Mouse (Mus musculus) embryonic facial prominence, embryonic 13.5 days (tissue): Measurements from ENCODE around the gene Smyd3. TPM values are rescaled to one million over a fixed set of nuclear protein-coding genes. Genes with fewer than 3 reads are reported as not detected.

Experiments
- ATAC-seq: fragments of 200-750 bp; cut with Nextera tagmentation; 2 replicates; pipeline ENCODE4 v1.8.0; 2017; ENCODE audit warnings: low read depth; ENCODE audit not compliant: insufficient number of reproducible peaks, insufficient read depth, low FRiP score, low TSS enrichment
- H3K27ac ChIP-seq: fragments of 300-500 bp; sonication (generic); 2 replicates; pipeline ENCODE4 v1.5.1; 2015; ENCODE audit warnings: moderate library complexity, mild to moderate bottlenecking, inconsistent platforms
- H3K27me3 ChIP-seq: fragments of 300-500 bp; sonication (generic); 2 replicates; pipeline ENCODE4 v1.6.1; 2015; ENCODE audit warnings: mild to moderate bottlenecking, inconsistent platforms
- H3K36me3 ChIP-seq: fragments of 300-500 bp; sonication (generic); 2 replicates; pipeline ENCODE4 v1.6.1; 2015; ENCODE audit warnings: mild to moderate bottlenecking, inconsistent platforms
- H3K4me1 ChIP-seq: fragments of 300-500 bp; sonication (generic); 2 replicates; pipeline ENCODE4 v1.6.1; 2015; ENCODE audit warnings: inconsistent platforms
- H3K4me2 ChIP-seq: fragments of 300-500 bp; sonication (generic); 2 replicates; pipeline ENCODE4 v1.6.1; 2015; ENCODE audit warnings: moderate library complexity, mild to moderate bottlenecking, inconsistent platforms
- H3K4me3 ChIP-seq: fragments of 300-500 bp; sonication (generic); 2 replicates; pipeline ENCODE4 v1.5.1; 2015; ENCODE audit warnings: mild to moderate bottlenecking, inconsistent platforms
- H3K9ac ChIP-seq: fragments of 300-500 bp; sonication (generic); 2 replicates; pipeline ENCODE4 v1.6.1; 2015; ENCODE audit warnings: mild to moderate bottlenecking, inconsistent platforms
- H3K9me3 ChIP-seq: fragments of 300-500 bp; sonication (generic); 2 replicates; pipeline ENCODE4 v1.6.1; 2016; ENCODE audit warnings: inconsistent platforms
- WGBS: fragments of 180-500 bp; shearing (Covaris S2); methylation state at CpG from one replicate; pipeline ENCODE4 v1.1.7; 2015; ENCODE audit warnings: mixed read lengths; 5-methylcytosine and 5-hydroxymethylcytosine counted together
- polyA plus RNA-seq: library from polyadenylated mRNA; unstranded; fragments of >200 nt; fragmentation: Nextera tagmentation; extraction: Ambion mirVana; gene quantifications from 2 replicates; pipeline ENCODE4 v1.2.1, GENCODE M21; 2015

Gene Smyd3
- polyA plus RNA-seq, 1 experiment from 2014 or later, result 30.1 TPM

DNA sequence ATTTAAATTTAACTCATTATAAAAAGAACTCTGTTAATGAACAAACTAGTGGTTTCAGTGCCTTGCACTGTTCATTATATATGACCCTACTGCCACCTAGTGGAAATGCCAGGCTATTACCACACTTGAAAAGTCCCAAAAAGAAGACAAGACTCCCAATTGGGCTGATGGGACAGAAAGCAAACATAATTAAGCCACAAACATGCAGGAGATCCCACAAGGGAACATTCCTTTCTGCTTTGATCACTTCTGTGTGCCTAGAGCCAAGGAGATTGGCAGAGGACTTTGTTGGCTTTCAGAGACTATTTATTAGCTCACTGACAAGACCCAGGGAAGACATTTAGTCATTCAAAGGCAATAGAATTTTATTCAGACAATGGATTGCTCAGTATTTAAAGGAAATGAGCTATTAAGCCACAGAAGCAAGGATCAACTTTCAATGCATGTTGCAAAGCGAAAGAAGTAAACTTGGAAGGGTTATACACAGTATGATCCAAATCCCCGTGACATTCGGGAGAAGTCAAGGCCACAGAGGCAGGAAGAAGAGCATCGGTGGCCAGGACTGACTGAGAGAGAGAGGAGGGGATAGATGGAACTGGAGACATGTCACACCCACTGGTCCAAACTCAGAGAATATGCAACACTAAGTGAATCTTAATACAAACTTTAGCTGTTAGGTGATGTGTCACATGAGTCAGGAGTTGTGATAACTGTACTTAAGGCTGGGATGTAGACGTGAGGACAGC is 40.5 kb downstream of the Smyd3 start:
- no peak for ATAC-seq
- Histone ChIP-seq H3K36me3 (peaks cover 9% of the 10 kb centered on the region), H3K9ac (no peak overlapping the region), H3K4me2 (no peak overlapping the region), H3K27me3 (no peaks in the 10 kb centered on the region), H3K4me3 (no peak overlapping the region), H3K4me1 (peaks cover 29% of the 10 kb centered on the region), H3K9me3 (peaks cover 9% of the 10 kb centered on the region), H3K27ac (peak overlapping the region; percentile 33; the same call in 1 of the 2 replicates)
- WGBS, result 53% methylated on average over 5 of the region's 5 CpGs

GRCm38 (mm10) chr1:179476461-179477156 is 41.2 kb downstream of the Smyd3 start:
- ATAC-seq, result no peak
- Histone ChIP-seq H3K36me3 (peaks cover 14% of the 10 kb centered on the region), H3K27ac (peak overlapping the region; percentile 22; the same call in 1 of the 2 replicates), H3K9ac (no peak overlapping the region), H3K4me3 (no peak overlapping the region), H3K27me3 (no peaks in the 10 kb centered on the region), H3K4me1 (peaks cover 29% of the 10 kb centered on the region), H3K4me2 (no peak overlapping the region), H3K9me3 (peaks cover 14% of the 10 kb centered on the region)
- WGBS, result 58% methylated on average over 6 of the region's 6 CpGs

- 61% methylated on average over 8 of the region's 8 CpGs for WGBS
- H3K4me1 ChIP-seq, result peaks cover 26% of the 10 kb centered on the region
Observed at GRCm38 (mm10) chr1:179474776-179475175, 43.1 kb downstream of the Smyd3 start.

DNA sequence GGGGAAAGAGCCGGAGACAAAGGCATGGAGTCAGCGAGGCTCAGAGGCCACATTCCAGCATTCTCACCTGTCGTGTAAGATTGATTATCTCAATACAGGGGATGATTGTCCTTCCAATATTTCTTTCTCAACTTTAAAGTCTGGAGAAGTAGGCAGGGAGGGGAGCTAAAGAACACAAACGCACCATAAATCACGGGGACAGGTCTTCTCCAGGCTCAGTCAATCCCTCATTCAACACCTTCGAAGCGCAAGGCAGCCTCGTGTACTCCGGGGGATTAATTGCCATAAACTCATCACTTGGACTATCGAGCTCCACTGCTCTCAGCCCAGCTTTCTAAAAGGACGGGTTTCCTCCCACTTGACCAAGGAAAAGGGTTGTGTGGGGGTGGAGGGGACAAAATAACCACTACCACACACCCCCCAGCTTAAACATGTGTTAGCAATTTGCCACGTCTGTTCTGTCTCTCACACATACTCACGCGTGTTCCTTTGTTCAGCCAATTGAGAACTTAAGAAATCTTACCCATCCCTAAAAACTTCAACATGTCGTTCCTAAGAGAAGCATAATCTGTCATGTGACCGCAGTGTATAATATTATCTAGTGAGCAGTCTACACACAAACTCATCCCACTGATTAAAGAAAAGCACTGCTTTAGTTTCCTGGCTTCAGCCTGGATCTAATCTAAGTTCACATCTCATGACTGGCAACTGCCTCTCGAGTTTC is 43.8 kb downstream of the Smyd3 start:
- ATAC-seq, result no peak
- H3K27ac ChIP-seq, result peak overlapping the region; percentile 48; the same call in 1 of the 2 replicates
- H3K9me3 ChIP-seq, result peaks cover 14% of the 10 kb centered on the region
- H3K27me3 ChIP-seq, result no peaks in the 10 kb centered on the region
- H3K36me3 ChIP-seq, result peaks cover 17% of the 10 kb centered on the region
- no peak overlapping the region for H3K4me3 ChIP-seq
- WGBS, result 52% methylated on average over 17 of the region's 17 CpGs
- H3K4me2 ChIP-seq, result no peak overlapping the region; the same call in 1 of the 2 replicates
- H3K9ac ChIP-seq, result no peak overlapping the region
- H3K4me1 ChIP-seq, result peaks cover 26% of the 10 kb centered on the region

More at GRCm38 (mm10) chr1:179474776-179475175, 43.1 kb downstream of the Smyd3 start:
- Histone ChIP-seq H3K4me2 (no peak overlapping the region), H3K27ac (peak overlapping the region; percentile 29), H3K27me3 (no peaks in the 10 kb centered on the region), H3K36me3 (peaks cover 17% of the 10 kb centered on the region), H3K9ac (no peak overlapping the region), H3K4me3 (no peak overlapping the region), H3K9me3 (peaks cover 14% of the 10 kb centered on the region)
- no peak for ATAC-seq

- Histone ChIP-seq H3K27me3 (no peaks in the 10 kb centered on the region), H3K4me3 (no peak overlapping the region)
- 71% methylated on average over 8 of the region's 8 CpGs for WGBS
Observed at GRCm38 (mm10) chr1:179467970-179468369, 49.9 kb downstream of the Smyd3 start.

GRCm38 (mm10) chr1:179462376-179462775 is 55.5 kb downstream of the Smyd3 start:
- H3K36me3 ChIP-seq, result 0 out of 2 replicates have a peak, but pooled peaks cover 3% of the 10 kb centered on the region
- ATAC-seq, result no peak
- H3K4me1 ChIP-seq, result peaks cover 28% of the 10 kb centered on the region
- H3K4me3 ChIP-seq, result no peak overlapping the region
- WGBS, result 82% methylated on average over 5 of the region's 5 CpGs
- no peaks in the 10 kb centered on the region for H3K27me3 ChIP-seq
- H3K9me3 ChIP-seq, result no peaks in the 10 kb centered on the region
- no peak overlapping the region for H3K9ac ChIP-seq
- no peak overlapping the region for H3K27ac ChIP-seq
- H3K4me2 ChIP-seq, result no peak overlapping the region

More at GRCm38 (mm10) chr1:179467970-179468369, 49.9 kb downstream of the Smyd3 start:
- H3K4me1 ChIP-seq, result no peaks in the 10 kb centered on the region
- ATAC-seq, result no peak
- no peak overlapping the region for H3K27ac ChIP-seq
- no peak overlapping the region for H3K4me2 ChIP-seq
- H3K9ac ChIP-seq, result no peak overlapping the region
- H3K36me3 ChIP-seq, result peaks cover 17% of the 10 kb centered on the region
- peaks cover 11% of the 10 kb centered on the region for H3K9me3 ChIP-seq

- Histone ChIP-seq H3K4me3 (no peak overlapping the region), H3K4me1 (peaks cover 37% of the 10 kb centered on the region), H3K27ac (no peak overlapping the region), H3K9ac (no peak overlapping the region), H3K27me3 (no peaks in the 10 kb centered on the region), H3K36me3 (0 out of 2 replicates have a peak, but pooled peaks cover 3% of the 10 kb centered on the region), H3K4me2 (no peak overlapping the region), H3K9me3 (no peaks in the 10 kb centered on the region)
- ATAC-seq, result no peak
- WGBS, result 40% methylated on average over 22 of the region's 22 CpGs
Observed at GRCm38 (mm10) chr1:179461019-179461814, 56.6 kb downstream of the Smyd3 start.

- H3K27ac ChIP-seq, result peak overlapping the region; percentile 89
- 0 out of 2 replicates have a peak, but pooled peaks have one; percentile 17 for ATAC-seq
- no peak overlapping the region for H3K4me3 ChIP-seq
- H3K9ac ChIP-seq, result no peak overlapping the region
- H3K36me3 ChIP-seq, result 0 out of 2 replicates have a peak, but pooled peaks cover 3% of the 10 kb centered on the region
- 36% methylated on average over 10 of the region's 10 CpGs for WGBS
- no peaks in the 10 kb centered on the region for H3K9me3 ChIP-seq
- H3K4me2 ChIP-seq, result peak overlapping the region; percentile 24; the same call in 1 of the 2 replicates
- H3K4me1 ChIP-seq, result peaks cover 54% of the 10 kb centered on the region
- H3K27me3 ChIP-seq, result no peaks in the 10 kb centered on the region
Observed at GRCm38 (mm10) chr1:179458987-179459368, 58.9 kb downstream of the Smyd3 start.

DNA sequence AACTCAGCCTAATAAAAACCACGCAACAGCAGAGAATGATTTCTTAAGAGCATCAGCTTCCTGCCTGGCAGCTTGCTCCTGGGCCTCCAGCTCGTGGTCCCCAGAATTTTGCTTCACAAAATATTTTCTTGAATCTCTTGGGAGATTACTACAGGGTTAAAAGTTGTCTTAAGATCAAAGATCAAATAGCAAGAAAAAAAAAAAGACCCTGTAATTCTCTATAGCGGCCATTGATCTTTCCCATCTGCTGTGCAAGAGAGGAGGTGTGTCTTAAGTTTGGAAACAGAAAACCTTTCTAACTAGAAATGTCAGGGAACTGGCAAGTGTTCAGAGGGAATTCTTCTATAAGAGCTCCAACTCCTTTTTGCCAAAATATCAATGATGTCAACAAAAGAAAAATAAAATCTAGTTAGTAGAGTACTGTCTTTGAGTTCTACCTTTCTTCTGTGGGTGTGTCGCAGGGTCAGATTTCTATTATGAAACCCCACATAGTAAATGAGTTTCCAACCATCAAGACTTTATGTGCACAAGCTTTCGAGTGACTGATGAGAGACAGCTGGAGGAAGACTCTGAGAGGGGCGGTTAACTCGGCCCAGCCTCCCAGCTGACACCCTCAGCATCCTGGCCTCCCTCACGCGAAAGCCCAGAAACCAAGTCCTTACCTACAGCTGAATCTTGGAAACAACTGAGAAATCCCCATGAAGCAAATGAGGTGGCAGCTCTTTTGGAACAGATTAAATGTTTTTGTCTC is 59.4 kb downstream of the Smyd3 start:
- ATAC-seq, result 0 out of 2 replicates have a peak, but pooled peaks have one; percentile 35
- Histone ChIP-seq H3K27ac (peak overlapping the region; percentile 89), H3K36me3 (no peaks in the 10 kb centered on the region), H3K9ac (no peak overlapping the region), H3K9me3 (no peaks in the 10 kb centered on the region), H3K27me3 (no peaks in the 10 kb centered on the region), H3K4me2 (peak overlapping the region; percentile 24; the same call in 1 of the 2 replicates), H3K4me3 (no peak overlapping the region), H3K4me1 (peaks cover 54% of the 10 kb centered on the region)
- 15% methylated on average over 9 of the region's 9 CpGs for WGBS

DNA sequence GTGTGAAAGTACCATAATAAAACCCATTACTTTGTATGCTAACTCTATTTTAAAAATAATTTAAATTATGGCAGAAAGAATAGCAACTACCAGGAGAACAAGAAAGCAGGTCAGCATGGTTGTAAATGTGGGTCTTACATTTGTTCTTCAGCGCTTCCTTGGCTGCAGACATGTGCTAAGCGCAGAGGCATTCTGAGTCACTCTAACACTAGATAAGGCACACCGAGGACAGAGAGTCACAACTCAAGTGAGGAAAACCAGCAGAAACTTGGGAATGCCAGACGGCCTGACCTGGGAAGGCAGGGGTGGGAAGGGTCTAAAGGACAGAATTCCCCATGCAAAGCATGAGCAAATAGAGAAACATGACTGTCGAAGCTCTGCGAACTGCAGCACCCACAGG is 63.2 kb downstream of the Smyd3 start:
- peak overlapping the region; percentile 55; the same call in 1 of the 2 replicates for H3K27ac ChIP-seq

More for the DNA sequence above, 63.2 kb downstream of the Smyd3 start:
- H3K9me3 ChIP-seq, result no peaks in the 10 kb centered on the region
- no peak overlapping the region for H3K9ac ChIP-seq
- peaks cover 53% of the 10 kb centered on the region for H3K4me1 ChIP-seq
- no peak overlapping the region for H3K4me2 ChIP-seq
- ATAC-seq, result no peak
- H3K36me3 ChIP-seq, result no peaks in the 10 kb centered on the region
- 60% methylated on average over 6 of the region's 6 CpGs for WGBS
- no peaks in the 10 kb centered on the region for H3K27me3 ChIP-seq
- no peak overlapping the region for H3K4me3 ChIP-seq
